Mouse (Mus musculus): ENCODE measurements around the gene Pabpn1.

DNA sequence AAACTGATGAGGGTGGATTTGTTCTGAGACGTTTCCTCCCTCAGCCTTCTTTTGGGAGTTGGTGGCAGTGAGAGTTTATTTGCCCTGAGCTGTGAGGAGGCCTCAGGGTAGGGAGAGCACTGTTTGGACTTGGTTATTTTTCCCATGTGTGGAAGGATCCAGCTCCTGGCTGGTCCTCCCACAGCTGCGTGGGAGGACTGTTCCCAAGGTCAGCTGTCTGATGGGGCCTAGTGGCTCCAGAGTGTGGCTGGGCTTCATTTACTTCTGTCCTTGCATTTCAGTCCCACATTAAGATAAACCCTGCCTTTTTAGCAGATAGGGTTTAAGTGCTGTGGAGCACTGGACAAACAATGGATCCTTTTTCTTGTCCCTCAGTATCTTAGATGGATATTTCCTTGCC is 5.1 kb downstream of the Pabpn1 start:
- TF ChIP-seq CTCF (conservative IDR thresholded peaks at IDR 0.05; ENCODE audit: insufficient read depth, insufficient read length, low read depth, low read length) (no peak), POLR2A (IDR thresholded peaks at IDR 0.05; ENCODE audit: low read depth, low read length) (no peak)

Measured in kidney, adult 2 months (tissue).